Mouse (Mus musculus) cerebellum, adult 2 months (tissue): Measurements from ENCODE around the gene Npff.

ENCODE experiments used
- CTCF ChIP-seq: fragments of 200-500 bp; IDR thresholded peaks from 2 replicates; pipeline ENCODE4 v1.5.1; 2011; ENCODE audit warnings: low read depth, mild to moderate bottlenecking, control low read depth, low read length, moderate library complexity, borderline replicate concordance; ENCODE audit not compliant: insufficient read depth
- POLR2A ChIP-seq: fragments of 200-500 bp; IDR thresholded peaks from 2 replicates; pipeline ENCODE4 v1.6.1; 2011; ENCODE audit warnings: low read length, control low read depth, borderline replicate concordance; ENCODE audit not compliant: insufficient read depth

- TF ChIP-seq CTCF (no peak), POLR2A (no peak)
Measured at GRCm38 (mm10) chr15:102510590-102511284, 14.0 kb downstream of the Npff start.
